ENCODE assay signal across 14 mouse cellular contexts in the genomic region with DNA sequence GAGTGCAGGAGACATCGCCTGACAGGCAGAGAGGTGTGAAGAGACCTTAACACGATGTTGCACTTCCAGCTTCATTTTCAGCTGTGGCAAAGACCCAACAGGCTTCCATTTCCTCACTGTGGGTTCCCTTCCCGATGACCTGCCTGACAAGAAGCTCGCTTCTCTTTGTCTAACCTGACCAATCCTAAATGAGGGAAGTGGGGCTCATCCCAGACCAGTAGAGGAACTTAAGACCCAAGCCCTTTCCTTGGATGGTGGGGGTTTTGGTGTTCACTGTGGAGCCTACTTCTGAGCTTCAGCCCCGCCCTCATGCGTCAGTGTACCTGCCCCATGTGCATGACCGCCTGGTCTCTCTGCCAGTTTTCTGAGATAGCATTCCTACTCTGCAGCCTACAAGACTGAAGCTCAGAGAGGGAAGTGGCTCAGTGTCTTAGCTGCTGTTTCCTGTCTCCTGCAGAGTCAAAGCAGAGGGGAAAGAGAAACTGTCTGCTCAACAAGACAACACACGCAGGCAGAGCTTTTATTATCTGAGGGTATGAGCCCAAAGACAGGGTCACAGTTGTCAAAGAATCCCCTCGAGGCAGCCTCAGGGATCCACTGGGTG. TPM values are rescaled to one million over a fixed set of nuclear protein-coding genes. Genes with fewer than 3 reads are reported as not detected.
DNase-seq lines count a peak whose midpoint lies in the region; ATAC-seq and TF ChIP-seq lines count a peak whose summit lies in the region.
"Had no signal": no experiment of that assay in that cellular context is flagged by ENCODE, and none has a peak within 500 bp of the region (broad histone marks: within the 10 kb centered on the region; RNA-seq: fewer than 3 reads in every experiment).

No protein-coding gene starts in this region.

- no peak for DNase-seq in frontal cortex, postnatal 36 days (ENCODE audit: low spot score in 2 of 2)
- no peak for DNase-seq in layer of hippocampus, adult 2 months (ENCODE audit: low spot score in 2 of 2)
- DNase-seq in layer of hippocampus, adult 8-10 months (ENCODE audit: low spot score in 2 of 2), result no peak
- peak; percentile 17 for DNase-seq in splenic B cell, adult 2 months (ENCODE audit: low read depth, low spot score)
- no peak for DNase-seq in c-Kit-positive CD71-positive TER-119-positive erythroid progenitor cells, embryonic 14.5 days (ENCODE audit: low spot score)
- DNase-seq in gastrocnemius, adult 8-10 months (ENCODE audit: low spot score in 2 of 2), result no peak
- DNase-seq: adrenal gland, postnatal 14 days; cerebellum, adult 9-11 months had no signal

- no peak for TF ChIP-seq CTCF in layer of hippocampus, adult 2 months (conservative IDR thresholded peaks at IDR 0.05)

- no peaks in the 10 kb centered on the region for H3K4me1 ChIP-seq in brown adipose tissue, adult 24 weeks (ENCODE audit: control insufficient read depth, insufficient read depth, insufficient read length, low read length)
- H3K4me1 ChIP-seq: kidney, embryonic 15.5 days had no signal

- peak overlapping the region; percentile 61 for H3K27ac ChIP-seq in layer of hippocampus, adult 2 months
- 0 out of 2 replicates have a peak overlapping the region, but pooled peaks have one; percentile 7 for H3K27ac ChIP-seq in brown adipose tissue, adult 24 weeks (replicated peaks; ENCODE audit: low read depth, low read length)
- H3K27ac ChIP-seq: kidney, embryonic 15.5 days had no signal

- ATAC-seq in frontal cortex, adult (ENCODE audit: low TSS enrichment), result 0 out of 2 replicates have a peak, but pooled peaks have one; percentile 44

- no peak overlapping the region for H3K4me3 ChIP-seq in layer of hippocampus, adult 2 months
- no peak overlapping the region for H3K4me3 ChIP-seq in brown adipose tissue, adult 24 weeks (ENCODE audit: insufficient read depth, low read depth, low read length)
- H3K4me3 ChIP-seq: kidney, embryonic 15.5 days had no signal

- no peaks in the 10 kb centered on the region for H3K27me3 ChIP-seq in splenic B cell, adult 2 months (ENCODE audit: control insufficient read depth, insufficient read depth, low read length, poor library complexity, severe bottlenecking)
- H3K27me3 ChIP-seq: kidney, embryonic 15.5 days had no signal

- H3K36me3 ChIP-seq in splenic B cell, adult 2 months (ENCODE audit: control insufficient read depth, insufficient read depth, low read length, poor library complexity, severe bottlenecking), result no peaks in the 10 kb centered on the region
- H3K36me3 ChIP-seq: kidney, embryonic 15.5 days had no signal

RNA-seq across cellular contexts. Expression of gene Tmem30c, which starts 8.9 kb away (rescaled TPM):
- total RNA-seq in layer of hippocampus, adult 2 months (2021), result under 1 TPM; 0.23 to 0.44 TPM
- 1 to 10 TPM in 1 of 4 experiments, under 1 TPM in 3; 0.18 to 1.4 (median 0.67) TPM for total RNA-seq in layer of hippocampus, adult 8-10 months (2022)
- not detected in 2 replicates for polyA plus RNA-seq in brown adipose tissue, adult 24 weeks (2012; ENCODE audit: insufficient read depth, insufficient read length, missing spikeins)
- total RNA-seq in gastrocnemius, adult 8-10 months (2022), result not detected
- total RNA-seq: adrenal gland, postnatal 14 days; heart, postnatal 10 days had no signal
- polyA plus RNA-seq: embryonic facial prominence, embryonic 14.5 days; neural tube, embryonic 11.5 days had no signal

RNA-seq across cellular contexts. Expression of gene Filip1l, which starts 51.3 kb away (rescaled TPM):
- 1 to 10 TPM; 3.2 to 4.0 TPM for total RNA-seq in layer of hippocampus, adult 2 months (2021)
- total RNA-seq in layer of hippocampus, adult 8-10 months (2022), result 1 to 10 TPM; 4.2 to 5.0 (median 4.7) TPM
- polyA plus RNA-seq in brown adipose tissue, adult 24 weeks (2012; ENCODE audit: insufficient read depth, insufficient read length, missing spikeins), result 9.1 and 11.5 TPM in 2 replicates
- 10 to 100 TPM; 44.3 to 47.8 (median 46.5) TPM for total RNA-seq in gastrocnemius, adult 8-10 months (2022)

Comparison
In these comparisons a context has a peak if more than half of its experiments do, and no peak if none do; other contexts are left out.
1. RNA of gene Filip1l, which starts 51.3 kb away (total RNA-seq): 44.3 to 47.8 TPM in gastrocnemius, adult 8-10 months; 4.2 to 5.0 TPM in layer of hippocampus, adult 8-10 months and 3.2 to 4.0 TPM in layer of hippocampus, adult 2 months; every median in the first group is over 4 times any median in the second.